Mouse (Mus musculus) heart, adult 2 months (tissue): ENCODE data around the gene Ccn1.

ENCODE experiments used
- CTCF ChIP-seq: fragments of 200-600 bp; IDR thresholded peaks from 2 replicates; pipeline ENCODE4 v1.8.1; 2022; ENCODE audit warnings: antibody characterized with exemption, mild to moderate bottlenecking, moderate library complexity
- POLR2A ChIP-seq: fragments of 200-500 bp; IDR thresholded peaks from 2 replicates; pipeline ENCODE4 v1.6.1; 2011; ENCODE audit warnings: mild to moderate bottlenecking, low read depth, low read length, control low read depth; ENCODE audit not compliant: insufficient read depth

- TF ChIP-seq POLR2A (no peak), CTCF (no peak)
These were observed 4.3 kb downstream of the Ccn1 start for GRCm38 (mm10) chr3:145645463-145645862.
